Mouse (Mus musculus) forebrain, embryonic 10.5 days (tissue): ENCODE data around the gene Flad1. TPM values are rescaled to one million over a fixed set of nuclear protein-coding genes. Genes with fewer than 3 reads are reported as not detected.

Source experiments
- DNase-seq: peaks from one replicate; pipeline ENCODE4 v3.0.0-alpha.2; 2017; ENCODE audit warnings: low spot score; ENCODE audit errors: extremely low spot score
- H3K27ac ChIP-seq: fragments of 300-500 bp; sonication (generic); 2 replicates; pipeline ENCODE4 v1.5.1; 2016; ENCODE audit warnings: mild to moderate bottlenecking
- H3K27me3 ChIP-seq: fragments of 300-500 bp; sonication (generic); 2 replicates; pipeline ENCODE4 v1.6.1; 2016; ENCODE audit warnings: mild to moderate bottlenecking; ENCODE audit not compliant: poor library complexity, severe bottlenecking
- H3K36me3 ChIP-seq: fragments of 300-500 bp; sonication (generic); replicated peaks from 2 replicates; pipeline ENCODE4 v1.6.1; 2016; ENCODE audit warnings: mild to moderate bottlenecking, moderate library complexity
- H3K4me1 ChIP-seq: fragments of 300-500 bp; sonication (generic); 2 replicates; pipeline ENCODE4 v1.6.1; 2016
- H3K4me3 ChIP-seq: fragments of 300-500 bp; sonication (generic); 2 replicates; pipeline ENCODE4 v1.5.1; 2016; ENCODE audit warnings: mild to moderate bottlenecking, moderate library complexity
- H3K9me3 ChIP-seq: fragments of 300-500 bp; sonication (generic); 2 replicates; pipeline ENCODE4 v1.6.1; 2016; ENCODE audit warnings: mild to moderate bottlenecking, moderate library complexity
- WGBS: fragments of 180-500 bp; shearing (Covaris S2); methylation state at CpG from one replicate; pipeline ENCODE4 v1.1.7; 2016; 5-methylcytosine and 5-hydroxymethylcytosine counted together
- polyA plus RNA-seq: library from polyadenylated mRNA; unstranded; fragments of >200 nt; fragmentation: Nextera tagmentation; extraction: Ambion mirVana; gene quantifications from 2 replicates; pipeline ENCODE4 v1.2.1, GENCODE M21; 2016

The Flad1 gene
- polyA plus RNA-seq, 1 experiment from 2014 or later = 29.8 TPM

DNA sequence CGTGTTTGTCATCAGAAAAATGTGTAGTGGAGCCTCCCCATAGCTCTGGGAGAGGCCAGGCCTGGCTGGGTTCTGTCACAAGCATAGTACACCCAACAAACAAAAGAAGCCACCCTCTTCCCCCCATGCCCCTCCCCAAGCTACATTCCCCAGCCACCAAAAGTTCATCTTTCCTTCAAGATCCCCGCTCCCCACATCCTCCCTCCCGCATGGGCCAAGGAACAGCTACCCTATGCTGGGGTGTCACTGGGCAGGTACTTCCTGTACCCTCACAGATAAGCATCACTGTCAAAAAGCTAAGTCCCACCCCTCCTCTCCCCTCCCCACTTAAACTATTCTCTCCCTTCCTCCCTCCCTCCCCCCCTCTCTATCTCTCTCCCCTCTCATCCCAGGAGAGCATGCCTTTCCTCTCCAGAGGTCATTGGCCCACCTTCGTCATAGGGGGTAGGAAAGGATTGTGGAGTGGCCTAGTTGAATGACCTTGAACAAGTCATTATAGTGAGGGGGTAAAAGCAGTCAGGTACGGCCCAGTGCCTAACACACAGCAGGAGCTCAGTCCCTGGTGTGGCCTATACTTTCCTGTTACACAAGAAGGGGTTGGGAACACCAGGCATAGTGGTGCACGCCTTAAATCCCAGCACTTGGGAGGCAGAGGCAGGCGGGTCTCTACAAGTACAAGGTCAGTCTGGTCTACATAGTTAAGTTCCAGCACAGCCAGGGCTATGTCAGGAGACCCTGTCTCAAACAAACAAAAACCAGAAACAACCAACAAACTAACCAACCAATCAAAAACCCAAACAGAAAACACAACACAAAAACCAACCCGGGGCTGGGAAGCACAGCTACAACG, 29.4 kb downstream of the Flad1 start:
- peaks cover 57% of the 10 kb centered on the region for H3K4me1 ChIP-seq
- DNase-seq = no peak
- H3K4me3 ChIP-seq = no peak overlapping the region
- no peaks in the 10 kb centered on the region for H3K9me3 ChIP-seq
- WGBS = 88% methylated on average over 9 of the region's 9 CpGs
- H3K27ac ChIP-seq = no peak overlapping the region
- peaks cover 23% of the 10 kb centered on the region for H3K27me3 ChIP-seq
- peaks cover 14% of the 10 kb centered on the region for H3K36me3 ChIP-seq

DNA sequence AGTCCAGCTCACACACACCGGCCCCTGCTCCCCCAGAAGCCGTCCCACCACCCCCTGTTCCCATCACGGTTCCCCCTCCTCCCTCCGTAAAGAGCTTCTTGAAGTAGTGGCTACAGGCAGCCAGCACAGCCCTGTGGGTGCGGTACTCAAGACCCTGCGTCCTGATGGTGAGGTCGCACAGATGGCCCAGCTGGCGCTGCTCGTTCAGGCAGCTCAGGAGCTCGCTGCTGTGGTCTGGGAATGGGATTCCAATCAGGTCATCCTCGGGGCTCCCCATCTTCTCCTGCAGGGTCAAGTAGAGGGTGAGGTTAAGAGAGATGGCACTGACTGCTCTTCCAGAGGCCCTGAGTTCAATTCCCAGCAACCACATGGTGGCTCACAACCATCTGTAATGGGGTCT, 30.4 kb downstream of the Flad1 start:
- Histone ChIP-seq H3K9me3 (no peaks in the 10 kb centered on the region), H3K4me1 (peaks cover 47% of the 10 kb centered on the region), H3K4me3 (no peak overlapping the region), H3K27me3 (peaks cover 13% of the 10 kb centered on the region), H3K27ac (no peak overlapping the region), H3K36me3 (peaks cover 14% of the 10 kb centered on the region)
- no peak for DNase-seq
- 85% methylated on average over 11 of the region's 11 CpGs for WGBS

DNA sequence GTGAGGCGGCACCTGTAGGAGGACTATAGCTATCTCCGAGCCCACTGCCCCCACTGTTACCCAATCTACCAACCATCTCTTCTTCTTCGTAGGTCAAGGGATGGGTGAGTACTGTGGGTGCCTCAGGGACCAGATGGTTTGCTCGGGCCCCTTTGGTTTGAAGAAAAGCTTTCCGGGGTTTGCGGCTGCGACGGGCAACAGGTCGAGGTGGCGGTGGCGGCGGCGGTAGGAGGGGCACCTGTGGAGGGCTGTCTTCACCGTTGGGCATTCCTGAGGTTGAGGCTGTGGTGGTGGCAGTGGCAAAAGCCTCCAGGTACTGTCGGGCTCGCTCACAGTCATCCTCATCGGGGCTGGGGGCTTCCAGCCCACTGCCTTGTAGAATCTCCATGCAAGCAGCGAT, 31.0 kb downstream of the Flad1 start:
- Histone ChIP-seq H3K36me3 (peaks cover 14% of the 10 kb centered on the region), H3K9me3 (no peaks in the 10 kb centered on the region), H3K4me3 (no peak overlapping the region), H3K27ac (no peak overlapping the region), H3K4me1 (peaks cover 42% of the 10 kb centered on the region), H3K27me3 (peaks cover 8% of the 10 kb centered on the region; the same call in 1 of the 2 replicates)
- DNase-seq = no peak
- 96% methylated on average over 18 of the region's 18 CpGs for WGBS

GRCm38 (mm10) chr3:89380291-89380690, 31.4 kb downstream of the Flad1 start:
- Histone ChIP-seq H3K36me3 (peaks cover 14% of the 10 kb centered on the region), H3K27ac (no peak overlapping the region), H3K27me3 (0 out of 2 replicates have a peak, but pooled peaks cover 4% of the 10 kb centered on the region), H3K9me3 (no peaks in the 10 kb centered on the region), H3K4me3 (no peak overlapping the region), H3K4me1 (peaks cover 38% of the 10 kb centered on the region)
- DNase-seq = no peak
- 96% methylated on average over 14 of the region's 14 CpGs for WGBS

DNA sequence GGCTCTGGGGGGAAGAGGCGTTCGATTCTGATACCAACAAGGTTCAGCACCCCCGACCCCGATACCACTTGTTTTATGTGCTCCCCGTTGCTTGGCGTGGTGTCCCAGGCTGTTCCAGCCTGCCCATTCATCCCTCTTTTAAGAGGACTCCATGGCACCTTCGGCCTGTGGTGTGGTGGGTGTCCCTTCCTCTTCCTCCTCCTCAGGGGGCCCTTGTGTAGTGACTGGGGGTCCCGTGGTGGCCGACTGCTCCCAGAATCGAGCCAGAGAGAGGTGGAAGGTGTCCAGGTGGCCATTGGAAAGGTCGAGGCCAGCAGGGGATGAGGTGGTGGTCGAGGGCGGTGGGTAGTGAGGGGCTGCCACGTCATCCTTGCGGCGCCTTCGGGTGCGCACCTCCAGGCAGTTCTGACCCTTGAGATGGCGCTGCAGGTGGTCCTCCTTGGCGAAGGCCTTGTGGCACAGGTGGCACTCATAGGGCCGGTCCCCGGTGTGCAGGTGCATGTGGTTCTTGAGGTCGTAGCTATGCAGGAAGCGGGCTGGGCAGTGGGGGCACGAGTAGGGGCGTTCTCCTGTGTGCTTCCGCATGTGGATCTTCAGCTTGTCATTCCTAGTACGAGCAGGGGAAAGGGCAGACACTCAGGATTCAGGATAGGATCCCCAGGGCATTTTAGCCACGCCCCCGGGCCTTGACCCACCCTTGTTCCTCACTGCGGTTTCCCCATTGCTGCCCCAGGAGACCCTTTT, 32.1 kb downstream of the Flad1 start:
- WGBS = 89% methylated on average over 31 of the region's 31 CpGs
- Histone ChIP-seq H3K36me3 (peaks cover 14% of the 10 kb centered on the region), H3K4me3 (peak overlapping the region; percentile 67; the same call in 1 of the 2 replicates), H3K27me3 (0 out of 2 replicates have a peak, but pooled peaks cover 4% of the 10 kb centered on the region), H3K9me3 (no peaks in the 10 kb centered on the region), H3K27ac (no peak overlapping the region), H3K4me1 (peaks cover 30% of the 10 kb centered on the region)
- DNase-seq = no peak

DNA sequence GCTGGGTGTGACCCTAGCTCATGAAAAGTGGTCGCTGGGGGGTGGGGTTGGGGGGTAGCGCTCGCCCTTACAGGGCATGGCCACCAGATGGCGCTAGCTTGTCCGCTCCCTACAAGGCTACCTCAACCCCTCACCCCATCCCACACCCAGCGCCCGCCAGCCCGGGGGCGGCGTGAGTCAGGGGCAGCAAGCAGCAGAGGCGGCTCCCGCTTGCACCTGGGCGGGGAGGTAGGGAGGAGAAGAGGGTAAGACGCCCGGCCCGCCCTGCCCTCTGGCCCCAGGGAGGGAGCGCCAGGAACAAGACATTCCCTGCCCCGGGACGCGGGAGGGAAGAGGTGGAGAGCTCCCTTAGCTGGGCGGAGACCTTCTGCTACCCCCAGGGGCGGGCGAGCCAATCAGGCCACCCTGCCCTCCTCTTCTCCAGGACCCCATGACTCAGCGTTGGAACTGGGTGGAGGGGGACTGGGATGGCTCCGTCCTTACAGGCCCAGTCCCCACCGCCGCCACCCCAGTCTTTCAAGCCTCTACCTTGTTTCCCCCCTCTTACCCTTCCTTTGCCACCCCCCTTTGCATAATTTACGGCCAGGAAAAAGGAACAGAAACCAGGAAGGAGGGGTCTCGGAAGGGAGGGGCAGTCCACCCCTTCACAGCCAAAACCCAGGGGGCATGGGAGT, 33.1 kb downstream of the Flad1 start:
- H3K36me3 ChIP-seq = peaks cover 14% of the 10 kb centered on the region
- H3K27ac ChIP-seq = peak overlapping the region; percentile 94
- peaks cover 24% of the 10 kb centered on the region for H3K4me1 ChIP-seq
- under 1% methylated on average over 29 of the region's 29 CpGs for WGBS
- H3K4me3 ChIP-seq = peak overlapping the region; percentile 67
- H3K9me3 ChIP-seq = no peaks in the 10 kb centered on the region
- peak; percentile 88 for DNase-seq
- no peaks in the 10 kb centered on the region for H3K27me3 ChIP-seq

DNA sequence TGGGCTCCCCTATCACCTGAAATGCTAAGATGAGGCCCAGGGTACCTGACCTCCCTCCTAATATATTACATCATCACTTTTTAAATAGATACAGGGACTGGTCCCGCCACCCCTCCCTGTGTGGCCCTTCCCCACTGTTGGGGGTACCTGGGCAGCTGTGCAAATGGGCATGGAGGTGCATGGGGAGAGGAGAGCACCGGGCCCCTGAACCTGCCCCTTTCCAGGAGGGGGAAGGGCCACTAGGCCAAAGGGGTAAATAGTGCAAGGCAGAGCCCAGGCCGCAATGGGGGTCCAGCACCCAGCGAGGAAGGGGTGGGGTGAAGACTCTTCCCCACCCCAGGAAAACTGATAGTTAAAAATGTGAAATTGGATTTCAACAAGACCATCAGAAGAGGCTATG, 33.8 kb downstream of the Flad1 start:
- 73% methylated on average over 4 of the region's 4 CpGs for WGBS
- H3K4me1 ChIP-seq = peaks cover 29% of the 10 kb centered on the region
- peak overlapping the region; percentile 67 for H3K4me3 ChIP-seq
- no peaks in the 10 kb centered on the region for H3K27me3 ChIP-seq
- no peaks in the 10 kb centered on the region for H3K9me3 ChIP-seq
- DNase-seq = no peak
- peaks cover 14% of the 10 kb centered on the region for H3K36me3 ChIP-seq
- 0 out of 2 replicates have a peak overlapping the region, but pooled peaks have one; percentile 94 for H3K27ac ChIP-seq

GRCm38 (mm10) chr3:89373581-89374231, 38.0 kb downstream of the Flad1 start:
- no peaks in the 10 kb centered on the region for H3K36me3 ChIP-seq
- WGBS = 50% methylated on average over 5 of the region's 5 CpGs
- H3K27me3 ChIP-seq = no peaks in the 10 kb centered on the region
- H3K27ac ChIP-seq = no peak overlapping the region
- peaks cover 18% of the 10 kb centered on the region for H3K4me1 ChIP-seq
- no peak for DNase-seq
- H3K9me3 ChIP-seq = no peaks in the 10 kb centered on the region
- no peak overlapping the region for H3K4me3 ChIP-seq

- no peak overlapping the region; the same call in 1 of the 2 replicates for H3K27ac ChIP-seq
- WGBS = 79% methylated on average over 11 of the region's 11 CpGs
These were observed 44.3 kb downstream of the Flad1 start for GRCm38 (mm10) chr3:89367338-89367737.

DNA sequence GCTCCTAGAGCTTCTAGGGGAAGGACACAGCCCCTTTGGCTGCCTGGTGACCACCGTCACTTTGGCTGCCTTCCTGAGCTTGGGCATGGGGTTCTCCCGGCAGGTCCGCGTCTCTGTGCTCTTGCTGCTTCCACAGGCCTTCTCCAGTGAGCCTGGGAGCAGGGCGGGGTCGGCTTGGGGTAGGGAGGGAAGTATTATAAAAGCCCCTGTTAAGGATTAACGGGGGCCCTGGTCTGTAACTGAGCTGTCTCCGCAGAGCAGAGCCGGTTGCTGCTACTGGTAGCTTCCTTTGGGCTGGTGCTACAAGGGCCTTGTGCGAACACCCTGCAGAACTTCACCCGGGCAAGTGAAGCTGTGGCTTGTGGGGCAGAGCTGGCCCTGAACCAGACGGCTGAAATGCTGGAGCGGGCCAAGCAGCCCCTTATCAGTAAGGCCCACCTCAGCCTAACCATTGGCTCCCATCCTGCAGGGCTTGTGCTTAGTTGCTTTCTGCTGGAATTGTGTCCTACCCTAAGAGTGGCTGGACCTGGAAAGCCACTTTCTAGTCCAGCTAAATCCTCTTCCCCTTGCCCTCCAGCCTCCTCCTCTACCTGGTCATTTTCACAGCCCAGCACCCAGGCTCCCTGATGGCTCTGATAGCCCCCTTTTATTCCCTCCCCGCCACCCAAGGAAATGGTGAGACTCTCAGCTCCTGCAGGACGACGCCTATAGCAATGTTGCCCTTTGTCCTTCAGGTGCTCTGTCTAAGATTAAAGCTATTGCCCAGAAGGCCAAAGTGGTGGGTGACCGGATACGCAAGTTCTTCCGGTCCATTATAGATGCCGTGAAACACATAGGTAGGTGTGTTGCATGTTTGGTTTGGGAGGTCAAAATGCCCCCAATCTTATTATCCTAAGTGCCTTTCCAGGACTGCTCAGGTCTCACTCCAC, 45.9 kb downstream of the Flad1 start:
- Histone ChIP-seq H3K4me3 (no peak overlapping the region), H3K4me1 (peaks cover 23% of the 10 kb centered on the region), H3K27ac (peak overlapping the region; percentile 12; the same call in 1 of the 2 replicates), H3K9me3 (no peaks in the 10 kb centered on the region), H3K27me3 (peaks cover 15% of the 10 kb centered on the region; the same call in 1 of the 2 replicates), H3K36me3 (no peaks in the 10 kb centered on the region)
- 78% methylated on average over 20 of the region's 20 CpGs for WGBS
- no peak for DNase-seq

More at GRCm38 (mm10) chr3:89367338-89367737, 44.3 kb downstream of the Flad1 start:
- Histone ChIP-seq H3K9me3 (no peaks in the 10 kb centered on the region), H3K4me1 (peaks cover 23% of the 10 kb centered on the region), H3K36me3 (no peaks in the 10 kb centered on the region), H3K4me3 (no peak overlapping the region), H3K27me3 (peaks cover 15% of the 10 kb centered on the region; the same call in 1 of the 2 replicates)
- no peak for DNase-seq

GRCm38 (mm10) chr3:89365153-89365485, 46.6 kb downstream of the Flad1 start, which contains the start of gene Dcst1:
Dcst1 (minus strand) TSS chr3:89365253.
- Histone ChIP-seq H3K27me3 (peaks cover 15% of the 10 kb centered on the region; the same call in 1 of the 2 replicates), H3K4me3 (no peak within 1 kb of the TSS), H3K36me3 (no peaks in the 10 kb centered on the region), H3K4me1 (peaks cover 23% of the 10 kb centered on the region), H3K9me3 (no peaks in the 10 kb centered on the region), H3K27ac (peak within 1 kb of the TSS; percentile 12; the same call in 1 of the 2 replicates)
- 88% methylated on average over 11 of the region's 11 CpGs for WGBS
- no peak for DNase-seq
